Mouse (Mus musculus): ENCODE measurements around the gene Lrpprc. TPM values are rescaled to one million over a fixed set of nuclear protein-coding genes. Genes with fewer than 3 reads are reported as not detected.

The Lrpprc gene
- polyA plus RNA-seq, 1 experiment from 2014 or later: 62.2 TPM

GRCm38 (mm10) chr17:84665691-84666090, 124.9 kb downstream of the Lrpprc start:
- 29% methylated on average over 9 of the region's 9 CpGs for WGBS (ENCODE audit: insufficient replicate concordance)

GRCm38 (mm10) chr17:84665053-84665452, 125.5 kb downstream of the Lrpprc start:
- peaks cover 4% of the 10 kb centered on the region; the same call in 1 of the 2 replicates for H3K4me1 ChIP-seq (ENCODE audit: control insufficient read depth, insufficient read depth, low read length)
- no peak for ATAC-seq (replicated peaks; ENCODE audit: insufficient number of reproducible peaks, low FRiP score, low TSS enrichment)
- whole genome bisulfite sequencing (ENCODE audit: insufficient replicate concordance): 38% methylated on average over 10 of the region's 10 CpGs

More at GRCm38 (mm10) chr17:84665691-84666090, 124.9 kb downstream of the Lrpprc start:
- no peak overlapping the region for H3K4me2 ChIP-seq
- H3K4me1 ChIP-seq (ENCODE audit: control insufficient read depth, insufficient read depth, low read length): peaks cover 4% of the 10 kb centered on the region; the same call in 1 of the 2 replicates
- no peak overlapping the region for H3K27ac ChIP-seq (ENCODE audit: low read depth, low read length)
- H3K4me3 ChIP-seq (ENCODE audit: low read depth, low read length): no peak overlapping the region
- no peaks in the 10 kb centered on the region for H3K27me3 ChIP-seq (ENCODE audit: control insufficient read depth, insufficient read depth, low read length)
- H3K9ac ChIP-seq (ENCODE audit: low read depth, low read length): no peak overlapping the region
- H3K36me3 ChIP-seq (ENCODE audit: control insufficient read depth, insufficient read depth, low read length): no peaks in the 10 kb centered on the region
- H3K9me3 ChIP-seq (replicated peaks; ENCODE audit: control insufficient read depth, low read length): no peaks in the 10 kb centered on the region
- ATAC-seq (replicated peaks; ENCODE audit: insufficient number of reproducible peaks, low FRiP score, low TSS enrichment): no peak

GRCm38 (mm10) chr17:84658951-84659350, 131.6 kb downstream of the Lrpprc start:
- Histone ChIP-seq H3K4me1 (ENCODE audit: control insufficient read depth, insufficient read depth, low read length) (no peaks in the 10 kb centered on the region), H3K4me2 (no peak overlapping the region), H3K36me3 (ENCODE audit: control insufficient read depth, insufficient read depth, low read length) (no peaks in the 10 kb centered on the region), H3K27ac (ENCODE audit: low read depth, low read length) (no peak overlapping the region), H3K27me3 (ENCODE audit: control insufficient read depth, insufficient read depth, low read length) (no peaks in the 10 kb centered on the region), H3K9me3 (replicated peaks; ENCODE audit: control insufficient read depth, low read length) (no peaks in the 10 kb centered on the region), H3K9ac (ENCODE audit: low read depth, low read length) (no peak overlapping the region), H3K4me3 (ENCODE audit: low read depth, low read length) (no peak overlapping the region)
- 78% methylated on average over 8 of the region's 8 CpGs for WGBS (ENCODE audit: insufficient replicate concordance)
- no peak for ATAC-seq (replicated peaks; ENCODE audit: insufficient number of reproducible peaks, low FRiP score, low TSS enrichment)

More at GRCm38 (mm10) chr17:84665053-84665452, 125.5 kb downstream of the Lrpprc start:
- Histone ChIP-seq H3K9me3 (replicated peaks; ENCODE audit: control insufficient read depth, low read length) (no peaks in the 10 kb centered on the region), H3K4me3 (ENCODE audit: low read depth, low read length) (no peak overlapping the region), H3K9ac (ENCODE audit: low read depth, low read length) (no peak overlapping the region), H3K4me2 (no peak overlapping the region), H3K27me3 (ENCODE audit: control insufficient read depth, insufficient read depth, low read length) (no peaks in the 10 kb centered on the region), H3K36me3 (ENCODE audit: control insufficient read depth, insufficient read depth, low read length) (no peaks in the 10 kb centered on the region), H3K27ac (ENCODE audit: low read depth, low read length) (no peak overlapping the region)

- Histone ChIP-seq H3K36me3 (ENCODE audit: control insufficient read depth, insufficient read depth, low read length) (no peaks in the 10 kb centered on the region), H3K27me3 (ENCODE audit: control insufficient read depth, insufficient read depth, low read length) (no peaks in the 10 kb centered on the region), H3K4me3 (ENCODE audit: low read depth, low read length) (no peak overlapping the region), H3K27ac (ENCODE audit: low read depth, low read length) (no peak overlapping the region), H3K4me1 (ENCODE audit: control insufficient read depth, insufficient read depth, low read length) (no peaks in the 10 kb centered on the region), H3K4me2 (no peak overlapping the region), H3K9ac (ENCODE audit: low read depth, low read length) (no peak overlapping the region), H3K9me3 (replicated peaks; ENCODE audit: control insufficient read depth, low read length) (no peaks in the 10 kb centered on the region)
- 38% methylated on average over 5 of the region's 5 CpGs for WGBS (ENCODE audit: insufficient replicate concordance)
- no peak for ATAC-seq (replicated peaks; ENCODE audit: insufficient number of reproducible peaks, low FRiP score, low TSS enrichment)
Measured at GRCm38 (mm10) chr17:84658195-84658594, 132.4 kb downstream of the Lrpprc start.

GRCm38 (mm10) chr17:84657782-84658181, 132.8 kb downstream of the Lrpprc start:
- H3K27me3 ChIP-seq (ENCODE audit: control insufficient read depth, insufficient read depth, low read length): no peaks in the 10 kb centered on the region
- no peak overlapping the region for H3K4me2 ChIP-seq

GRCm38 (mm10) chr17:84657422-84657732, 133.2 kb downstream of the Lrpprc start:
- Histone ChIP-seq H3K4me2 (no peak overlapping the region), H3K27me3 (ENCODE audit: control insufficient read depth, insufficient read depth, low read length) (no peaks in the 10 kb centered on the region), H3K4me3 (ENCODE audit: low read depth, low read length) (no peak overlapping the region), H3K4me1 (ENCODE audit: control insufficient read depth, insufficient read depth, low read length) (no peaks in the 10 kb centered on the region), H3K36me3 (ENCODE audit: control insufficient read depth, insufficient read depth, low read length) (no peaks in the 10 kb centered on the region), H3K9me3 (replicated peaks; ENCODE audit: control insufficient read depth, low read length) (no peaks in the 10 kb centered on the region), H3K27ac (ENCODE audit: low read depth, low read length) (no peak overlapping the region), H3K9ac (ENCODE audit: low read depth, low read length) (no peak overlapping the region)
- WGBS (ENCODE audit: insufficient replicate concordance): 84% methylated on average over 3 of the region's 3 CpGs
- ATAC-seq (replicated peaks; ENCODE audit: insufficient number of reproducible peaks, low FRiP score, low TSS enrichment): no peak

More at GRCm38 (mm10) chr17:84657782-84658181, 132.8 kb downstream of the Lrpprc start:
- Histone ChIP-seq H3K36me3 (ENCODE audit: control insufficient read depth, insufficient read depth, low read length) (no peaks in the 10 kb centered on the region), H3K9me3 (replicated peaks; ENCODE audit: control insufficient read depth, low read length) (no peaks in the 10 kb centered on the region), H3K9ac (ENCODE audit: low read depth, low read length) (no peak overlapping the region), H3K27ac (ENCODE audit: low read depth, low read length) (no peak overlapping the region), H3K4me3 (ENCODE audit: low read depth, low read length) (no peak overlapping the region), H3K4me1 (ENCODE audit: control insufficient read depth, insufficient read depth, low read length) (no peaks in the 10 kb centered on the region)
- WGBS (ENCODE audit: insufficient replicate concordance): 74% methylated on average over 7 of the region's 7 CpGs
- no peak for ATAC-seq (replicated peaks; ENCODE audit: insufficient number of reproducible peaks, low FRiP score, low TSS enrichment)

GRCm38 (mm10) chr17:84656653-84657421, 133.8 kb downstream of the Lrpprc start:
- 74% methylated on average over 19 of the region's 19 CpGs for WGBS (ENCODE audit: insufficient replicate concordance)
- Histone ChIP-seq H3K36me3 (ENCODE audit: control insufficient read depth, insufficient read depth, low read length) (no peaks in the 10 kb centered on the region), H3K27ac (ENCODE audit: low read depth, low read length) (no peak overlapping the region), H3K4me2 (no peak overlapping the region), H3K4me3 (ENCODE audit: low read depth, low read length) (no peak overlapping the region), H3K4me1 (ENCODE audit: control insufficient read depth, insufficient read depth, low read length) (no peaks in the 10 kb centered on the region), H3K9me3 (replicated peaks; ENCODE audit: control insufficient read depth, low read length) (no peaks in the 10 kb centered on the region), H3K27me3 (ENCODE audit: control insufficient read depth, insufficient read depth, low read length) (no peaks in the 10 kb centered on the region), H3K9ac (ENCODE audit: low read depth, low read length) (no peak overlapping the region)
- ATAC-seq (replicated peaks; ENCODE audit: insufficient number of reproducible peaks, low FRiP score, low TSS enrichment): no peak

- no peak overlapping the region for H3K9ac ChIP-seq (ENCODE audit: low read depth, low read length)
- WGBS (ENCODE audit: insufficient replicate concordance): 72% methylated on average over 5 of the region's 5 CpGs
- no peaks in the 10 kb centered on the region for H3K4me1 ChIP-seq (ENCODE audit: control insufficient read depth, insufficient read depth, low read length)
- no peak overlapping the region for H3K4me3 ChIP-seq (ENCODE audit: low read depth, low read length)
- no peaks in the 10 kb centered on the region for H3K36me3 ChIP-seq (ENCODE audit: control insufficient read depth, insufficient read depth, low read length)
- no peaks in the 10 kb centered on the region for H3K27me3 ChIP-seq (ENCODE audit: control insufficient read depth, insufficient read depth, low read length)
- no peak for ATAC-seq (replicated peaks; ENCODE audit: insufficient number of reproducible peaks, low FRiP score, low TSS enrichment)
- no peak overlapping the region for H3K4me2 ChIP-seq
- H3K9me3 ChIP-seq (replicated peaks; ENCODE audit: control insufficient read depth, low read length): no peaks in the 10 kb centered on the region
- H3K27ac ChIP-seq (ENCODE audit: low read depth, low read length): no peak overlapping the region
Measured at GRCm38 (mm10) chr17:84656205-84656604, 134.4 kb downstream of the Lrpprc start.

All from heart, embryonic 11.5 days (tissue).